Mouse (Mus musculus) CH12.LX (cell line): ENCODE data around the gene Tmco4. TPM values are rescaled to one million over a fixed set of nuclear protein-coding genes. Genes with fewer than 3 reads are reported as not detected.

Source experiments
- DNase-seq: peaks from one replicate; pipeline ENCODE4 v3.0.0-alpha.2; 2013; ENCODE audit errors: extremely low read depth
- H3K27ac ChIP-seq: 2 replicates; pipeline ENCODE4 v1.5.1; 2012; ENCODE audit warnings: low read depth, mild to moderate bottlenecking, control low read depth, moderate library complexity; ENCODE audit not compliant: insufficient read depth
- H3K27me3 ChIP-seq: replicated peaks from 2 replicates; pipeline ENCODE3; 2012; ENCODE audit warnings: inconsistent platforms
- H3K36me3 ChIP-seq, 2 experiments: replicated peaks in 1 of 2; 2 replicates each; pipeline versions ENCODE3 to v1.6.1; 2012; ENCODE audit warnings: inconsistent platforms in 1 of 2, low read length in 1 of 2, mild to moderate bottlenecking in 1 of 2, mixed read lengths in 1 of 2, moderate library complexity in 1 of 2; ENCODE audit not compliant: control insufficient read depth in 1 of 2, insufficient read depth in 1 of 2
- H3K4me1 ChIP-seq, 2 experiments: 2 replicates each; pipeline ENCODE4 v1.6.1; 2012; ENCODE audit warnings: inconsistent platforms in 1 of 2, moderate library complexity in 1 of 2; ENCODE audit not compliant: insufficient read depth in 2 of 2, control insufficient read depth in 1 of 2
- H3K4me2 ChIP-seq: 2 replicates; pipeline ENCODE4 v1.6.1; 2012; ENCODE audit warnings: low read depth, mild to moderate bottlenecking, control low read depth; ENCODE audit not compliant: poor library complexity, insufficient read depth, severe bottlenecking
- H3K4me3 ChIP-seq, 3 experiments: fragments of 150-350 bp in 1 of 3; sonication (generic) in 1 of 3; replicated peaks in 1 of 3; 2 replicates each; pipeline versions ENCODE3 to v1.5.1; 2011 to 2012; ENCODE audit warnings: low read depth in 2 of 3, low read length in 2 of 3, mild to moderate bottlenecking in 2 of 3, moderate library complexity in 2 of 3, control low read depth in 1 of 3, improper control_type of control experiment in 1 of 3, inconsistent platforms in 1 of 3, mixed read lengths in 1 of 3; ENCODE audit not compliant: poor library complexity in 1 of 3
- H3K79me2 ChIP-seq: replicated peaks from 2 replicates; pipeline ENCODE4 v1.6.1; 2012; ENCODE audit warnings: mild to moderate bottlenecking, moderate library complexity; ENCODE audit not compliant: control insufficient read depth, poor library complexity, insufficient read depth, severe bottlenecking; ENCODE audit errors: extremely low read depth
- H3K9ac ChIP-seq: 2 replicates; pipeline ENCODE4 v1.6.1; 2012; ENCODE audit warnings: low read depth, mild to moderate bottlenecking, control low read depth, moderate library complexity; ENCODE audit not compliant: insufficient read depth
- H3K9me3 ChIP-seq: replicated peaks from 2 replicates; pipeline ENCODE3; 2012; ENCODE audit warnings: low read length, inconsistent platforms, mixed read lengths
- BHLHE40 ChIP-seq: IDR thresholded peaks from 2 replicates; pipeline ENCODE4 v1.6.1; 2011; ENCODE audit warnings: mild to moderate bottlenecking, low read depth, low read length, improper control_type of control experiment
- CHD1 ChIP-seq: IDR thresholded peaks from 2 replicates; pipeline ENCODE4 v1.6.1; 2012; ENCODE audit warnings: low read depth, low read length, improper control_type of control experiment, inconsistent platforms
- ELF1 ChIP-seq: IDR thresholded peaks from 2 replicates; pipeline ENCODE4 v1.6.1; 2014; ENCODE audit warnings: low read depth, mild to moderate bottlenecking, inconsistent platforms, low read length, improper control_type of control experiment
- ETS1 ChIP-seq: conservative IDR thresholded peaks from 2 replicates; pipeline ENCODE4 v1.6.1; 2012; ENCODE audit warnings: low read depth, mild to moderate bottlenecking, inconsistent platforms, low read length, improper control_type of control experiment, moderate library complexity
- GABPA ChIP-seq: IDR thresholded peaks from 2 replicates; pipeline ENCODE4 v1.6.1; 2012; ENCODE audit warnings: low read depth, low read length, improper control_type of control experiment, inconsistent platforms; ENCODE audit not compliant: insufficient replicate concordance
- HCFC1 ChIP-seq: IDR thresholded peaks from 2 replicates; pipeline ENCODE4 v1.6.1; 2012; ENCODE audit warnings: low read depth, mild to moderate bottlenecking, inconsistent platforms, low read length, improper control_type of control experiment
- KAT2A ChIP-seq: IDR thresholded peaks from 2 replicates; pipeline ENCODE4 v1.6.1; 2012; ENCODE audit warnings: low read length, improper control_type of control experiment, inconsistent platforms; ENCODE audit not compliant: insufficient replicate concordance
- MAZ ChIP-seq: IDR thresholded peaks from 2 replicates; pipeline ENCODE4 v1.6.1; 2012; ENCODE audit warnings: low read depth, mild to moderate bottlenecking, inconsistent platforms, low read length, improper control_type of control experiment, moderate library complexity
- MEF2A ChIP-seq: IDR thresholded peaks from 2 replicates; pipeline ENCODE4 v1.6.1; 2014; ENCODE audit warnings: low read depth, mild to moderate bottlenecking, inconsistent platforms, low read length, improper control_type of control experiment, borderline replicate concordance
- MXI1 ChIP-seq: IDR thresholded peaks from 2 replicates; pipeline ENCODE4 v1.6.1; 2011; ENCODE audit warnings: mild to moderate bottlenecking, low read depth, low read length, improper control_type of control experiment
- MYC ChIP-seq: IDR thresholded peaks from 2 replicates; pipeline ENCODE4 v1.6.1; 2011; ENCODE audit warnings: low read depth, mild to moderate bottlenecking, improper control_type of control experiment, low read length
- NELFE ChIP-seq: IDR thresholded peaks from 2 replicates; pipeline ENCODE4 v1.6.1; 2011; ENCODE audit warnings: low read depth, low read length, improper control_type of control experiment
- PAX5 ChIP-seq: IDR thresholded peaks from 2 replicates; pipeline ENCODE4 v1.6.1; 2012; ENCODE audit warnings: low read length, inconsistent platforms, mixed read lengths
- RAD21 ChIP-seq: IDR thresholded peaks from 2 replicates; pipeline ENCODE4 v1.6.1; 2011; ENCODE audit warnings: low read depth, mild to moderate bottlenecking, low read length, improper control_type of control experiment, moderate library complexity
- SMC3 ChIP-seq: IDR thresholded peaks from 2 replicates; pipeline ENCODE4 v1.6.1; 2011; ENCODE audit warnings: low read depth, low read length, improper control_type of control experiment
- TBP ChIP-seq: conservative IDR thresholded peaks from 2 replicates; pipeline ENCODE4 v1.6.1; 2011; ENCODE audit warnings: low read depth, low read length, improper control_type of control experiment
- USF2 ChIP-seq: conservative IDR thresholded peaks from 2 replicates; pipeline ENCODE4 v1.6.1; 2011; ENCODE audit warnings: low read depth, low read length, improper control_type of control experiment
- ZC3H11A ChIP-seq: IDR thresholded peaks from 2 replicates; pipeline ENCODE4 v1.6.1; 2012; ENCODE audit warnings: low read depth, mild to moderate bottlenecking, inconsistent platforms, low read length, improper control_type of control experiment
- ZKSCAN1 ChIP-seq: IDR thresholded peaks from 2 replicates; pipeline ENCODE4 v1.6.1; 2012; ENCODE audit warnings: low read depth, inconsistent platforms, low read length, improper control_type of control experiment, borderline replicate concordance
- ZMIZ1 ChIP-seq: IDR thresholded peaks from 2 replicates; pipeline ENCODE4 v1.6.1; 2012; ENCODE audit warnings: low read depth, mild to moderate bottlenecking, inconsistent platforms, low read length, improper control_type of control experiment
- dilution Hi-C: fragments of 300-500 bp; cut with MboI; formaldehyde crosslinking; loops from 2 replicates; pipeline ENCODE4 v1.14.3; 2020; ENCODE audit warnings: low sequenced_read_pairs; ENCODE audit not compliant: extremely low pct_unique_long_range_greater_than_20kb, extremely low pct_ligation_motif_present
- in situ Hi-C: fragments of 300-500 bp; cut with MboI; formaldehyde crosslinking; loops from 3 replicates; pipeline ENCODE4 v1.14.3; 2019; ENCODE audit warnings: low sequenced_read_pairs, low pct_ligation_motif_present, low pct_unique_long_range_greater_than_20kb, mixed read lengths
- polyA plus RNA-seq: library from polyadenylated mRNA; unstranded; fragments of >175 nt; gene quantifications from 2 replicates; pipeline ENCODE4 v1.2.1, GENCODE M21; 2012; ENCODE audit warnings: low read depth; ENCODE audit not compliant: insufficient read length
- total RNA-seq, 2 experiments: library from RNA; depleted of rRNA; stranded (reverse); fragments of 300-350 nt in 1 of 2; fragments of >200 nt in 1 of 2; gene quantifications; 2 replicates each; pipeline ENCODE4 v1.2.3; 2012 to 2014

Gene Tmco4
- total and polyA plus RNA-seq, 3 experiments, result 20.3 to 22.2 (median 21.7) TPM

DNA sequence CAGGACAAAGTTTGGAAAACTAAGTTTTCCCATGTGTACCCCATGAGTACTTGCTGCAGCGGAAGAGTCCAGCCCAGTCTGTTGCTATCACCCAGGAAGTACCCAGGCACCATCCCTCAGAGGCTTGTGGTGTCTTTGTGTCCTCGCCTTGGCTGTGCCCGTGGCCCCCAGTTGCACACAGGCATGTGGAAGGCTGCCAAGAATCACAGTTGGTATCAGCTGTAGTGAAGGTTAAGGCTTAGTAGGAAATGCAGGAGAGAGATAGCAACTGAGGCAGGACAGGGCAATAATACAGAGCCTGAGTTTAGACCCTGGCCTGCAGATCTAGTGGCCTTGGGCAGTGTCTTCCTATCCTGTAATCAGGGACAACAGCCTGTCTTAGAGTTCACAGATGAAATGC lies 47.7 kb downstream of the Tmco4 start:
- DNase-seq, result no peak
- no peaks in the 10 kb centered on the region for H3K4me1 ChIP-seq
- H3K27me3 ChIP-seq, result no peaks in the 10 kb centered on the region
- no peak overlapping the region for H3K27ac ChIP-seq
- dilution Hi-C loops, result no loop called here
- TF ChIP-seq GABPA, result no peak
- TF ChIP-seq PAX5, result no peak
- TF ChIP-seq ZC3H11A, result no peak
- TF ChIP-seq SMC3, result no peak
- no peak for TF ChIP-seq KAT2A
- TF ChIP-seq ETS1, result no peak
- no peak for TF ChIP-seq ZKSCAN1
- peaks cover 23 to 74% of the 10 kb centered on the region in 2 experiments for H3K36me3 ChIP-seq
- no peaks in the 10 kb centered on the region for H3K9me3 ChIP-seq
- H3K79me2 ChIP-seq, result no peaks in the 10 kb centered on the region
- no peak overlapping the region for H3K9ac ChIP-seq
- no peak overlapping the region for H3K4me3 ChIP-seq
- in situ Hi-C loops, result no loop called here
- H3K4me2 ChIP-seq, result no peak overlapping the region

DNA sequence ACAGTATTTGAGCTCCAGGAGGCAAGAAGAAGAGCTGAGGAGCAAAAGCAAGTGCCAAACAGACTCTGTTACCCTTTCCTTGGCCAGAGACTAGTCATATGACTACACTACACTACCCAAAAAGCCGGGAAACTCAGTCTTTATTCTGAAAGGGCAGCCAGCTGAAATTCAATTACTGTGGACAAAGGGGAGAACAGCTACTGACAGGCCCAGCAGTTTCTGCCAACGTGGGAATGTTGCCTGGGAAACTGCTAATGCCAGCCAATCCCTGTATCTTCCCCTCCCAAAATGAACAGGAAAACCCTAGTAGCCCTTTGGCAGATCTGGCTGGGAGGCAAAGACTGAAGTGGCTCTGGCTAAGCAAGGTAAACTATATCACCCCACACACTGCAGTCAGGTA lies 51.7 kb downstream of the Tmco4 start:
- in situ Hi-C loops, result no loop called here
- dilution Hi-C loops, result no loop called here
- H3K79me2 ChIP-seq, result no peaks in the 10 kb centered on the region
- H3K36me3 ChIP-seq, result peaks cover 28 to 63% of the 10 kb centered on the region in 2 experiments
- no peak overlapping the region for H3K4me3 ChIP-seq
- H3K9me3 ChIP-seq, result no peaks in the 10 kb centered on the region
- no peak overlapping the region for H3K9ac ChIP-seq
- H3K27ac ChIP-seq, result no peak overlapping the region
- no peaks in the 10 kb centered on the region for H3K4me1 ChIP-seq
- DNase-seq, result no peak
- TF ChIP-seq ELF1 (no peak), ZKSCAN1 (no peak), PAX5 (no peak), SMC3 (no peak), NELFE (no peak), CHD1 (no peak), ZMIZ1 (no peak), MEF2A (no peak), MAZ (no peak), RAD21 (no peak), MYC (no peak), HCFC1 (no peak), MXI1 (no peak), USF2 (no peak), BHLHE40 (no peak), TBP (no peak)
- H3K27me3 ChIP-seq, result no peaks in the 10 kb centered on the region
- no peak overlapping the region for H3K4me2 ChIP-seq
